Mouse (Mus musculus): Measurements from ENCODE around the gene Rnf212.

DNA sequence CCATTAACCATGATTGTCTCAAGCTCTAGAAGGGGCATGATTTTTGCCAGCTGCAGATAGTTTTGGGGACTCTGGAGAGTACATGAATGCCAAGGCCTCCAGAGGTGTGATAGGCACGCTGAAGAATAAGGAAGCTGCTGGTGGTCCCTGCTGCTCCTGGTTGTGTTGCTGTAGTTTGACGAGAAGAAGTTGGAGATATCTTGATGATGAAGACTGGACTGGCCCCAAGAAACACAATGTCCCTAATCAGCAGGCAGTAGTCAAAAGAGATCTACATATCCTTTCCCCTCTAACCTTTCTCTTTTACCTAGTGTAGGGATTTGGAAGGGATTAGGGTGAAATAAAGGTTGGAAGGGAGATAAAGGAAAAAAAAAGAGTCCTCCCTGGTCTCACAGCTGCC is 32.2 kb downstream of the Rnf212 start:
- TF ChIP-seq POLR2A (IDR thresholded peaks at IDR 0.05; ENCODE audit: borderline replicate concordance, extremely low read depth, low read depth, low read length) (no peak), CTCF (IDR thresholded peaks at IDR 0.05; ENCODE audit: insufficient read depth, low read length) (no peak)

All from lung, adult 2 months (tissue).